Mouse (Mus musculus): ENCODE measurements around the gene Cntf. TPM values are rescaled to one million over a fixed set of nuclear protein-coding genes. Genes with fewer than 3 reads are reported as not detected.
"Not testable (repeated sequence)": the region's sequence is repeated elsewhere in the genome, so short reads cannot be mapped to it uniquely, and the experiment has no call there.

Gene Cntf
- polyA plus RNA-seq, 1 experiment from 2014 or later: 1.0 TPM

DNA sequence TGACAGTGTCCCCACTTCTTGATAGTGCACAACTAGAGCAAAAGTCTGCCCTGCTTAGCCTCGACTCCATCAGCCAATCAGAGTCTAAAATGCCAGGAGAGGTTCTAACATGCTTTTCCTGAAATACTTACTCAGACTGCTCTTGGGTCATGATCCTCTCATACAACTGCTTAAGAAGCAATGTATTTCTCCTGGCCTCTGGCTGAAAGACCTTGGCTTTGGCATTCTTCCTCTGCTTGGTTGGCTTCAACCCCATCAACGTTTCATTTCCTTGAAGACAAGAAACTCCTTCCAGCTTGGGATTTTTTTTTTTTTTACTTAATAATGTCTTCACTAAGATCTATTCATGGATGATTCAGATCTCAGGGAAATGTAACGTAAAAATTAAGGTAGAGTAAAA, 9.1 kb downstream of the Cntf start:
- no peaks in the 10 kb centered on the region for H3K4me1 ChIP-seq
- 79% methylated on average over 3 of the region's 3 CpGs for WGBS
- no peaks in the 10 kb centered on the region for H3K36me3 ChIP-seq
- H3K9ac ChIP-seq: no peak overlapping the region
- H3K27ac ChIP-seq: no peak overlapping the region
- no peak for ATAC-seq (ENCODE audit: low FRiP score, low read depth)
- no peaks in the 10 kb centered on the region for H3K9me3 ChIP-seq
- H3K4me2 ChIP-seq (replicated peaks): no peak overlapping the region
- no peak overlapping the region for H3K4me3 ChIP-seq
- no peaks in the 10 kb centered on the region for H3K27me3 ChIP-seq

DNA sequence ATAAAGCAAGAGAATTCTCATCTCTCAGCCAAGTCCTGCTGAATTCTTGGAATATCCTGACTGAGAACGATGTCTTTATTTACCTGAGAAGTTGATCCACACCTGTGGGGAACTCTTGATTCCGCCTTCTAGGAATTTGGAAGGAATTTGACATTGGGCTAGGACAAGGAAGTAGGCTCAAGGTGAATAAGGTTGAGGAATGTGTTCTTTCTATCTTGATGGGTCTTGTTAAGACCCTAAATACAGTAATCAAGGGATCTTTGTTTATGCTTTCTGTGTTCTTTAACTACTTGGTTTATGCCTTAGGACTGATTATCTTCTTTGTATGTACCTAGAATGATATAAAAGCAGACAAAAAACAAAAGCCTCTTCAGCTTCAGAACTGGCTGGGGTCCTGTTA, 33.5 kb downstream of the Cntf start:
- no peak for ATAC-seq (ENCODE audit: low FRiP score, low read depth)
- no peaks in the 10 kb centered on the region for H3K4me1 ChIP-seq
- no peak overlapping the region for H3K4me2 ChIP-seq (replicated peaks)
- no peaks in the 10 kb centered on the region for H3K36me3 ChIP-seq
- no peaks in the 10 kb centered on the region for H3K9me3 ChIP-seq
- no peak overlapping the region for H3K27ac ChIP-seq
- H3K4me3 ChIP-seq: no peak overlapping the region
- no peak overlapping the region for H3K9ac ChIP-seq
- no peaks in the 10 kb centered on the region for H3K27me3 ChIP-seq
- 89% methylated on average over 2 of the region's 2 CpGs for WGBS

DNA sequence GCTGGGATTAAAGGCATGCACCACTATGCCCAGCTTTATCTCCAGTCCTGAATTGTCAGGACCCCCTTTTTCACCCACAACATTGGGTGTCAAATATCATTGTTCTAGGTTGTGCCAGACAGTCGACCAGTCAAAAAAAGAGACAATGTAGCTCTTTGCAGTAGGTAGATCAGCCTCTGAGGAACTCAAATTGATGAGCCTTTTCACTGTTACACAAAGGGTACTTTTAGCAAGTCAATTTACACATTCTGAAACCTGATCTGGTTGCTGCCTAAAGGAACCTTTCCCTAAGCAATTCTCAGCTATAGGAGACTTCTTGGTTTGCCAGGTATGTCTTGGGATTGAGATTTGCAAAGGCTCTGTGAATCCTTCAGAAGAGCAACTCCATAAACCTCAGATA, 34.4 kb downstream of the Cntf start:
- H3K27ac ChIP-seq: no peak overlapping the region
- H3K4me3 ChIP-seq: no peak overlapping the region
- H3K4me2 ChIP-seq (replicated peaks): no peak overlapping the region
- no peak overlapping the region for H3K9ac ChIP-seq
- H3K27me3 ChIP-seq: no peaks in the 10 kb centered on the region
- H3K9me3 ChIP-seq: no peaks in the 10 kb centered on the region
- ATAC-seq (ENCODE audit: low FRiP score, low read depth): no peak
- no peaks in the 10 kb centered on the region for H3K36me3 ChIP-seq
- 65% methylated on average over 1 of the region's 1 CpGs for WGBS
- H3K4me1 ChIP-seq: no peaks in the 10 kb centered on the region

- H3K9me3 ChIP-seq: no peaks in the 10 kb centered on the region
- ATAC-seq (ENCODE audit: low FRiP score, low read depth): no peak
- no peak overlapping the region for H3K27ac ChIP-seq
- H3K4me1 ChIP-seq: no peaks in the 10 kb centered on the region
- no peaks in the 10 kb centered on the region for H3K36me3 ChIP-seq
- H3K4me3 ChIP-seq: no peak overlapping the region
- no peak overlapping the region for H3K9ac ChIP-seq
- H3K27me3 ChIP-seq: no peaks in the 10 kb centered on the region
- H3K4me2 ChIP-seq (replicated peaks): no peak overlapping the region
- 82% methylated on average over 1 of the region's 1 CpGs for WGBS
Measured at GRCm38 (mm10) chr19:12725851-12726250, 39.6 kb downstream of the Cntf start.

GRCm38 (mm10) chr19:12722308-12722707, 43.1 kb downstream of the Cntf start:
- ATAC-seq (ENCODE audit: low FRiP score, low read depth): no peak
- Histone ChIP-seq H3K9me3 (no peaks in the 10 kb centered on the region), H3K4me2 (replicated peaks) (no peak overlapping the region), H3K27ac (no peak overlapping the region), H3K4me3 (no peak overlapping the region), H3K4me1 (no peaks in the 10 kb centered on the region), H3K36me3 (no peaks in the 10 kb centered on the region), H3K9ac (no peak overlapping the region), H3K27me3 (no peaks in the 10 kb centered on the region)
- WGBS: 69% methylated on average over 2 of the region's 3 CpGs

- H3K27me3 ChIP-seq; H3K36me3 ChIP-seq; H3K4me1 ChIP-seq; H3K27ac ChIP-seq; ATAC-seq (ENCODE audit: low FRiP score, low read depth); H3K9ac ChIP-seq; H3K4me2 ChIP-seq (replicated peaks); H3K4me3 ChIP-seq; H3K9me3 ChIP-seq: not testable (repeated sequence)
- 89% methylated on average over 7 of the region's 7 CpGs for WGBS
Measured at GRCm38 (mm10) chr19:12721596-12721995, 43.8 kb downstream of the Cntf start.

- WGBS: 77% methylated on average over 5 of the region's 5 CpGs
- not testable (repeated sequence) for ATAC-seq (ENCODE audit: low FRiP score, low read depth); H3K36me3 ChIP-seq; H3K4me3 ChIP-seq; H3K4me2 ChIP-seq (replicated peaks); H3K27ac ChIP-seq; H3K4me1 ChIP-seq; H3K9ac ChIP-seq; H3K9me3 ChIP-seq; H3K27me3 ChIP-seq
Measured at GRCm38 (mm10) chr19:12720919-12721318, 44.5 kb downstream of the Cntf start.

DNA sequence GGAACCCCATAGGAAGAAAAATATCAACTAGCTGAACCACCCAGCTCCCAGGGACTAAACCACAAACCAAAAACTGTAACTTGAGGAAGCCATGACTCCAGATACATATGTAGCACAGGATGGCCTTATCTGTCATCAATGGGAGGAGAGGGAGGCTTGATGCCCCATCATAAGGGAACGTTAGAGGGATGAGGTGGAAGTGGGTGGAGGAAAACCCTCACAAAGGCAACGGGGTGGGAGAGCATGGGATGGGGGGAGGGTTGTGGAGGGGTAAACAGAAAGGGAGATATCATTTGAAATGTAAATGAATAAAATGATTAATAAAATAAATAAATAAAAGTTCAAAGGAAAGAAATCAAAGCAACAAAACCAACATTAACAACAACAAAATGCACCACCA, 45.0 kb downstream of the Cntf start:
- Histone ChIP-seq H3K9ac (no peak overlapping the region), H3K9me3 (no peaks in the 10 kb centered on the region), H3K27ac (no peak overlapping the region), H3K27me3 (no peaks in the 10 kb centered on the region), H3K4me3 (no peak overlapping the region), H3K4me2 (replicated peaks) (no peak overlapping the region), H3K4me1 (no peaks in the 10 kb centered on the region), H3K36me3 (no peaks in the 10 kb centered on the region)
- 59% methylated on average over 2 of the region's 2 CpGs for WGBS
- ATAC-seq (ENCODE audit: low FRiP score, low read depth): no peak

DNA sequence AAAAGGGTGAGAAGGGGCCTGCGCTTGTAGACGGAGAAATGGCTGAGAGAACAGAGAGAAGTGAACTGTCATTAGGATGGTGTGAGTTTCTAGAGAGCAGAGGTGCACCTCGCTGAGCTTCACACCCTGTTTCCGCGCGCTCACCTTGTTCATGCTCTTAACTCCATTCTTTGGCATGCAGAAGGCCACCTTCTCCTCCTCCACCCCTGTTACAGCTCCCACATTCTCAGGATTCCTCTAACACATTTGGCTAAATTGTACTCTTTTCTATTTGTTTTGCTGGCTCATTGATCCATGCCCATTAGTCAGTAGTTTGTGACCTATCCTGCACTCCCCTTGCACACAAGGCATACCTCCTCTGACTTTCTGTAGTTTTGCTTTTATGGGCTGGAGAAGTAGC, 46.2 kb downstream of the Cntf start:
- H3K4me2 ChIP-seq (replicated peaks): no peak overlapping the region
- no peak for ATAC-seq (ENCODE audit: low FRiP score, low read depth)
- no peak overlapping the region for H3K4me3 ChIP-seq
- no peak overlapping the region for H3K9ac ChIP-seq
- no peaks in the 10 kb centered on the region for H3K27me3 ChIP-seq
- no peaks in the 10 kb centered on the region for H3K4me1 ChIP-seq
- no peaks in the 10 kb centered on the region for H3K9me3 ChIP-seq
- H3K36me3 ChIP-seq: no peaks in the 10 kb centered on the region
- 83% methylated on average over 6 of the region's 6 CpGs for WGBS
- H3K27ac ChIP-seq: no peak overlapping the region

Other genes starting within 250 kb of the Cntf start
- gene Fam111a, start 219.9 kb downstream of the Cntf start, polyA plus RNA-seq (2015; fragmentation: Nextera tagmentation; extraction: Ambion mirVana): 17.5 and 19.3 TPM in 2 replicates
- 0.15 TPM in 1 of 2 replicates, not detected in the other for gene Gm4952, start 165.7 kb downstream of the Cntf start, polyA plus RNA-seq (2015; fragmentation: Nextera tagmentation; extraction: Ambion mirVana)
- not detected in 2 replicates for gene Glyat, start 132.3 kb downstream of the Cntf start, polyA plus RNA-seq (2015; fragmentation: Nextera tagmentation; extraction: Ambion mirVana)
- gene Olfr1442, start 95.2 kb downstream of the Cntf start, polyA plus RNA-seq (2015; fragmentation: Nextera tagmentation; extraction: Ambion mirVana): not detected in 2 replicates
- gene Olfr1443, start 87.5 kb downstream of the Cntf start, polyA plus RNA-seq (2015; fragmentation: Nextera tagmentation; extraction: Ambion mirVana): not detected in 2 replicates
- gene Keg1, start 69.8 kb downstream of the Cntf start, polyA plus RNA-seq (2015; fragmentation: Nextera tagmentation; extraction: Ambion mirVana): not detected in 2 replicates
- gene Zfp91, start 30.5 kb upstream of the Cntf start, polyA plus RNA-seq (2015; fragmentation: Nextera tagmentation; extraction: Ambion mirVana): 13.5 and 13.8 TPM in 2 replicates
- gene Lpxn, start 30.6 kb upstream of the Cntf start, polyA plus RNA-seq (2015; fragmentation: Nextera tagmentation; extraction: Ambion mirVana): 1.3 and 1.7 TPM in 2 replicates
- not detected in 2 replicates for gene Gm5244, start 81.0 kb upstream of the Cntf start, polyA plus RNA-seq (2015; fragmentation: Nextera tagmentation; extraction: Ambion mirVana)
- not detected in 2 replicates for gene Olfr1444, start 91.7 kb upstream of the Cntf start, polyA plus RNA-seq (2015; fragmentation: Nextera tagmentation; extraction: Ambion mirVana)
- gene Olfr1445, start 118.2 kb upstream of the Cntf start, polyA plus RNA-seq (2015; fragmentation: Nextera tagmentation; extraction: Ambion mirVana): not detected in 2 replicates
- gene Olfr1446, start 127.9 kb upstream of the Cntf start, polyA plus RNA-seq (2015; fragmentation: Nextera tagmentation; extraction: Ambion mirVana): not detected in 2 replicates
- gene Olfr1447, start 138.1 kb upstream of the Cntf start, polyA plus RNA-seq (2015; fragmentation: Nextera tagmentation; extraction: Ambion mirVana): not detected in 2 replicates
- not detected in 2 replicates for gene Olfr1448, start 158.8 kb upstream of the Cntf start, polyA plus RNA-seq (2015; fragmentation: Nextera tagmentation; extraction: Ambion mirVana)
- gene Olfr1449, start 165.2 kb upstream of the Cntf start, polyA plus RNA-seq (2015; fragmentation: Nextera tagmentation; extraction: Ambion mirVana): not detected in 2 replicates
- not detected in 2 replicates for gene Olfr1450, start 184.6 kb upstream of the Cntf start, polyA plus RNA-seq (2015; fragmentation: Nextera tagmentation; extraction: Ambion mirVana)
- not detected in 2 replicates for gene Olfr1451, start 229.4 kb upstream of the Cntf start, polyA plus RNA-seq (2015; fragmentation: Nextera tagmentation; extraction: Ambion mirVana)

All from limb, embryonic 13.5 days (tissue).